Mouse (Mus musculus) erythroid progenitor cell, adult 5-6 weeks (primary cell): Measurements from ENCODE around the gene Zfp663. TPM values are rescaled to one million over a fixed set of nuclear protein-coding genes. Genes with fewer than 3 reads are reported as not detected.

Experiments used
- ATAC-seq: replicated peaks from 2 replicates; pipeline ENCODE4 v1.8.0; 2016; ENCODE audit warnings: moderate number of reproducible peaks, mild to moderate bottlenecking, moderate TSS enrichment, inconsistent platforms; ENCODE audit not compliant: poor library complexity, low FRiP score, severe bottlenecking
- total RNA-seq, 2 experiments: library from RNA; stranded (forward) in 1 of 2; stranded (reverse) in 1 of 2; fragments of 150-400 nt in 1 of 2; fragments of 186-747, 209-891 nt in 1 of 2; gene quantifications; 2 replicates each; pipeline versions ENCODE4 v1.2.3 to v1.2.4; 2015 to 2017; ENCODE audit warnings: low replicate concordance in 2 of 2

Gene Zfp663
- total RNA-seq (2015; ENCODE audit: low replicate concordance) (not detected in 2 replicates), total RNA-seq (2017; ENCODE audit: low replicate concordance) (not detected in 2 replicates)

DNA sequence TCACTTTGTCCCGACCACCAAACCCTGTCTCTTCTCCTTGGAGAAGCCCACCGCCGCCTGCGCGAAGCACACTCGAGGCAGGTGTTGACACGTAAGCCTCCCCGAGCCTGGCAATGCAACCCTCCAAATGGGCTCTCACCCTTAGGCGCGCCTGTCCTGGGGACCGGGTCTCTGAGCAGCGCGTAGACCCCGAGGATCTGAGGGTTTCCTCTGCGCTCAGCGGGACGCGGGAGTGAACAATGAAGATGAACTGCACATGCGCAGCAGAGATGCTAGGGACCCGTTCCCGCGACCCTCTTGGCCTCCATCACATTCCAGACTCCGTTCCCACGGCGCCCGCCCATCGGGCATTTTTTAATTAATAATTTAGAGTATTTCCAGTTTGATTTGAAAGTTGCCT, at the start of gene Zfp663:
Gene Zfp663 (minus strand): TSS at position 234 of the 400 bp plus-strand sequence.
- ATAC-seq: no peak

- no peak for ATAC-seq
Measured at GRCm38 (mm10) chr2:165417291-165417690, 48.8 kb upstream of the Zfp663 start.

DNA sequence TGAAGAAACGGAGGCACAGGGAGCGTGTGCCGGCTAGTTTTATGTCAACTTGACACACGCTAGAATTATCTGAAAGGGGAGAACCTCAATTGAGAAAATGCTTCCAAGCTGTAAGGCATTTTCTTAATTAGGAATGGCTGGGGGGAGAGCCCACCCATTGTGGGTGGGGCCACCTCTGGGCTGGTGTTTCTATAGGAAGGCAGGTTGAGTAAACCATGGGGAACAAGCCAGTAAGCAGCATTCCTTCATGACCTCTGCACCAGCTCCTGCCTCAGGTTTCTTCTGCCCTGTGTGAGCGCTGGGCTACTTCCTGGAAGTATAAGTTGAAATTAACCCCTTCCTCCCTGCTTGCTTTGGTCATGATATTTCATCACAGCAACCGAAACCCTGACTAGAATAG, 47.3 kb upstream of the Zfp663 start:
- no peak for ATAC-seq

DNA sequence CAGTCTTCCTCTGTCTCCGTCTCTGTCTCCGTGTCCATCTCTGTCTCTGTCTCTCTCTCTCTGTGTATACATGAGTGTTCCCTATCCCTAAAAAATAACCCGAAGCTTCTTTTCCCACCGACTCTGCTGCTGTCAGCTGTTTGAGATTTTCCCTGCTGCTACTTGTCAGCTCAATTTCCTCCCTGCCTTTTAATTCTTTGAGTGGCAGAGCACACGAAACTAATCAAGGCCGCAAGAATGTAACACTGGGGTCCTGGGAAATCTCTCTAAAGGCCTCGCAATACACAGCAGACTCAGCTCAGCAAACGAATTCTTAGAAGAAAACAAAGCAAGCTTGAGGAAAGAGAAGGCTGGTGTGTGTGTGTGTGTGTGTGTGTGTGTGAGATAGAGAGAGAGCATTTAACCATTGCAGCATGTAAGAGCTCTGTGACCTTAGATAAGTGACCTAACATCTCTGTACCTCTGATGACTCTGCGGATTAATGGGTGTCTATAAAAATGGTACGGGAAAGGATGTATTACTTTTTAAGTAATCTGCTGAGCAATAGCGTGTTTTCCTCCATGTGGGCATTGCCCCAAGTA, 46.7 kb upstream of the Zfp663 start:
- ATAC-seq: no peak

DNA sequence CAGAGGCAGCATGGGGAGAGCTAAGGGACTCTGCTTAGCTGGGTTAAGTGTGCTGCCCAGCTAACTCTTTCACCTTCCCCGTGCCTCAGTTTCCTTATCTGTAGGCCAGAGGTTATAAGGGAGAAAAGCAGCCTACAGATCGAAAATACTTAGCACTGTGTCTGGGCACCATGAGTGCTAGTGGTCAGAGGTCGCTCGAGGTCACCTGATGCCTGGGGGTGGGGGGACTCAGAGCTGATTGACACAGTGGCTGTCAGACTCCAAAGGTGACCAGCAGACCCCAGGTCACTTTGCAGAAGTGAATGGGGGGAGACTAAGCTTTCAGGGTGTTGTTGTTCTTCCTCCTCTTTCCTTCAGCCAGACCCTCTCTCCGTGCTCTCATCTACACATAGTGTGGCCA, 45.8 kb upstream of the Zfp663 start:
- ATAC-seq: no peak

DNA sequence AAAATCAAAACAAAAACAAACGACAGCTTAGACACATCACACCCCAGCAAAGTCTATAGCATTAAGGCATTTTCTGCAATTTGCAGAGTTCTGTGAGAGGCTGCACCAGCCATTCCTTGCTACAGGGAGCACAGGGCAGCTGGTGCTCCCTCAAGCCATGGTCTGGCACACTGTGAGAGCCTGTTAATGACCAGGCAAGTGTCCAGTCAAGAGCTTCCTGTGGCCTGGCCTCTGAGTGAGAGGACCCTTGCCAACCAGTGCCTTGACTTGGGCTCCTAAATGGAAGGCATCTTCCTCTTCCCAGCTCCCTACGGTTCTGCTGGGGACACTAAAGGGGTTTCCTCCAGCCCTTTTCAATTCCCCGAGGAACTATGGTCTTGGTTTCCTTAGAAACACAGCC, 45.4 kb upstream of the Zfp663 start:
- ATAC-seq: no peak

DNA sequence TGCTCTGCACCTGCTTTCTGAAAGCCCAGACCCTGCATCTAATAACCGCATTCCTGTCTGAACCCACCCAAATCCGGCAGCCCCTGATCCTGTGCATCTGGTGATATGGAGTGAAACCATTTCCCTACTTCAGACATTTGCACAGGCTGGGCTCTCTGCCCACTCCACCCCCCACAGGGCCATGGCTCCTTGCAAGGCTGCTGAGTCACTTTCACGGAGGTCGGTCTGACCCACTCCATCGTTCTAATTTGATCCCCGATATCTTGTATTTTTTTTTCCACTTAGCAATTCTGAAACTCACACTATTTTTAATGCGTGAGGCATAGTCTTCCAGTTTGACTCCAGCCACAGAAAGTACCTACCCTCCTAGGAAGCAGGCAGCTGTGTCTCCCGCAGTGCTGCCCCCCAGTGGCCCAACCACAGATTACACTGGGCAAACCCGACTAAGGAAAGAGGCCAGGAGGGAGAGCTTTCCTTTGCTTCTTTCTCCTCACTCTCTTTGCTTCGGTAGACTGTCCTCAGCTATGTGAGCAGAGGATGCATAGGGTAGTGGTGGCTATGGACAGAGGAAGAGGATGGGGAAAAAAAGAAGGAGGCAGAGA, 39.3 kb upstream of the Zfp663 start:
- no peak for ATAC-seq

DNA sequence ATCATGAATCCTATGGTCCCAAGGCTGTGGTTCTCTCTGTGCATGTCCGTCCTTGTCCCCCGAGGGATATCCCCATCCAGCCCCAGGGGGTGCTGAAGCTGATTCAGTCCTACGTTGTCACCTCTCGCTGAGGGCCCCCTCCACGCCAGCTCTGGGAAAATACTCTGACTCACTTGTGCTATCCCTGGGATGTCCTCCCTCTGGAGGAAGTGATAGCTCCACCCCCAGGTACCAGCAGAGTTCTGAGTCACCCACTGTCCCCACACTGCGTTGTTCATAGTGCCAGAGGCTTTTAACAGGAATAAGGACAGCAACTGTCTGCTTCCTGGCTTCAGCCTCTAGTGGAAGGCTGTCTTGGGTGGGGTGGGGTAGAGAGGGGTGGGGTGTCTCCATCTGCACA, 36.8 kb upstream of the Zfp663 start:
- no peak for ATAC-seq

GRCm38 (mm10) chr2:165404951-165405350, 36.4 kb upstream of the Zfp663 start:
- no peak for ATAC-seq

GRCm38 (mm10) chr2:165398164-165398785, 29.7 kb upstream of the Zfp663 start:
- ATAC-seq: no peak

GRCm38 (mm10) chr2:165397502-165398163, 29.1 kb upstream of the Zfp663 start:
- no peak for ATAC-seq

- no peak for ATAC-seq
Measured at GRCm38 (mm10) chr2:165396831-165397501, 28.4 kb upstream of the Zfp663 start.

GRCm38 (mm10) chr2:165392156-165392555, 23.6 kb upstream of the Zfp663 start:
- ATAC-seq: no peak

GRCm38 (mm10) chr2:165391561-165391960, 23.0 kb upstream of the Zfp663 start:
- no peak for ATAC-seq

- no peak for ATAC-seq
Measured at GRCm38 (mm10) chr2:165389299-165389952, 20.9 kb upstream of the Zfp663 start.

- no peak for ATAC-seq
Measured at GRCm38 (mm10) chr2:165387844-165388495, 19.4 kb upstream of the Zfp663 start, which contains the start of gene Zfp334. Zfp334 (minus strand) TSS chr2:165388259.

GRCm38 (mm10) chr2:165387370-165387769, 18.8 kb upstream of the Zfp663 start:
- ATAC-seq: no peak

DNA sequence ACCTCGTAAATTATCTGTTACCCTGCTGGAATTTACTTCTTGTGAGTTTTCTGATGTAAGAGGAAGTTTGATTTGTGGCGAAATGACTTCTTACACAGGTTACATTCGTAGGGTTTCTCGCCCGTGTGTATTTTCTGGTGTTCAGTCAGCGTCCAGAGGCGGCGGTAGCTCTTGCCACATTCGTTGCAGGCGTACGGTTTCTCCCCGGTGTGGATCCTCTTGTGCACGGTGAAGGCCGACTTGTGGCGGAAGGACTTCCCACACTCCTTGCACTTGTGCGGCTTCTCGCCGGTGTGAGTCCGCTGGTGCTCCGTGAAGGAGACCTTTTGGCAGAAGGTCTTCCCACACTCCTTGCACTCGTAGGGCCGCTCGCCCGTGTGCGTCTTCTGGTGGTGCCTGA, 11.5 kb upstream of the Zfp663 start:
- ATAC-seq: no peak

DNA sequence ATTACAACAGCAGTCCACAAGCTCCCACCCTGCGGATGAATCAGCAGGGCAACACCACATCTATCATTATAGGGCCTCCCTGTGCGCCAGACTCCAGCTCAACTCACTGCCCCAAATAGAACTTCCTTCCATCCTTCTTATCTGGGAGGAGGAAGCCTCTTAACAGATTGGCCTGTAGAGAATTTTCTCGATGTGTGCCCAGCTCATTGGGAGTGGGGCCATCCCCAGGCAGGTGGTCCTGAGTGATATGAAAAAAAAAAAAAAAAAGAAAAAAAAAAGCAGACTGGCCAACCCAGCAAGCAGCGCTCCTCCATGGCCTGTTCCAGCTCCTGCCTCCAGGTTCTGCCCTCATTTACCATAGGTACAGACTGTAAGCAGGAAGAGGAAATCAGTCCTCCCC, 7.5 kb upstream of the Zfp663 start:
- ATAC-seq: no peak
